Mouse (Mus musculus) stomach, embryonic 14.5 days (tissue): ENCODE results near the gene Naa25. TPM values are rescaled to one million over a fixed set of nuclear protein-coding genes. Genes with fewer than 3 reads are reported as not detected.

Experiments
- polyA plus RNA-seq: library from polyadenylated mRNA; unstranded; fragments of >200 nt; fragmentation: Nextera tagmentation; extraction: Ambion mirVana; gene quantifications from 2 replicates; pipeline ENCODE4 v1.2.1, GENCODE M21; 2014

Gene Naa25
- polyA plus RNA-seq, 1 experiment from 2014 or later: 42.1 TPM

Other genes starting within 250 kb of the Naa25 start
- 27.6 and 28.3 TPM in 2 replicates for gene Ptpn11, start 206.5 kb upstream of the Naa25 start, polyA plus RNA-seq
- 726 and 741 TPM in 2 replicates for gene Rpl6, start 193.5 kb upstream of the Naa25 start, polyA plus RNA-seq
- gene Hectd4, start 177.7 kb upstream of the Naa25 start, polyA plus RNA-seq: 9.5 and 10.4 TPM in 2 replicates
- 78.2 and 81.9 TPM in 2 replicates for gene Trafd1, start 12.3 kb upstream of the Naa25 start, polyA plus RNA-seq
- 1.9 and 3.2 TPM in 2 replicates for gene Tmem116, start 54.0 kb downstream of the Naa25 start, polyA plus RNA-seq
- 132 and 140 TPM in 2 replicates for gene Erp29, start 54.6 kb downstream of the Naa25 start, polyA plus RNA-seq
- 0.11 and 0.12 TPM in 2 replicates for gene Adam1b, start 105.5 kb downstream of the Naa25 start, polyA plus RNA-seq
- gene Adam1a, start 147.5 kb downstream of the Naa25 start, polyA plus RNA-seq: 2.2 and 3.3 TPM in 2 replicates
- gene Gm42878, start 147.5 kb downstream of the Naa25 start, polyA plus RNA-seq: 0.87 TPM in 1 of 2 replicates, not detected in the other
- gene Mapkapk5, start 148.0 kb downstream of the Naa25 start, polyA plus RNA-seq: 52.9 and 56.3 TPM in 2 replicates
- 68.4 and 74.6 TPM in 2 replicates for gene Aldh2, start 195.9 kb downstream of the Naa25 start, polyA plus RNA-seq
- gene Acad12, start 221.0 kb downstream of the Naa25 start, polyA plus RNA-seq: 2.2 and 2.7 TPM in 2 replicates